Mouse (Mus musculus): ENCODE measurements around the gene Kcnmb3.

Kcnmb3 gene

GRCm38 (mm10) chr3:32495088-32495770 is 3.2 kb upstream of the Kcnmb3 start:
- DNase-seq (ENCODE audit: low read depth): no peak

GRCm38 (mm10) chr3:32494387-32495087 is 2.5 kb upstream of the Kcnmb3 start:
- DNase-seq (ENCODE audit: low read depth): no peak

GRCm38 (mm10) chr3:32490928-32491315 is 1.1 kb downstream of the Kcnmb3 start:
- no peak for DNase-seq (ENCODE audit: low read depth)

- no peak for DNase-seq (ENCODE audit: low read depth)
Observed at GRCm38 (mm10) chr3:32490076-32490927, 1.7 kb downstream of the Kcnmb3 start.

- no peak for DNase-seq (ENCODE audit: low read depth)
Observed at GRCm38 (mm10) chr3:32488172-32488571, 3.9 kb downstream of the Kcnmb3 start.

- no peak for DNase-seq (ENCODE audit: low read depth)
Observed at GRCm38 (mm10) chr3:32486543-32486942, 5.5 kb downstream of the Kcnmb3 start.

- no peak for DNase-seq (ENCODE audit: low read depth)
Observed at GRCm38 (mm10) chr3:32483035-32483434, 9.0 kb downstream of the Kcnmb3 start.

GRCm38 (mm10) chr3:32479961-32480360 is 12.1 kb downstream of the Kcnmb3 start:
- no peak for DNase-seq (ENCODE audit: low read depth)

- no peak for DNase-seq (ENCODE audit: low read depth)
Observed at GRCm38 (mm10) chr3:32473184-32473583, 18.8 kb downstream of the Kcnmb3 start.

- DNase-seq (ENCODE audit: low read depth): no peak
Observed at GRCm38 (mm10) chr3:32472191-32472900, 19.7 kb downstream of the Kcnmb3 start.

GRCm38 (mm10) chr3:32471098-32471497 is 20.9 kb downstream of the Kcnmb3 start:
- DNase-seq (ENCODE audit: low read depth): no peak

- no peak for DNase-seq (ENCODE audit: low read depth)
Observed at GRCm38 (mm10) chr3:32470449-32470848, 21.6 kb downstream of the Kcnmb3 start.

- DNase-seq (ENCODE audit: low read depth): no peak
Observed at GRCm38 (mm10) chr3:32468411-32468810, 23.6 kb downstream of the Kcnmb3 start.

- DNase-seq (ENCODE audit: low read depth): no peak
Observed at GRCm38 (mm10) chr3:32467321-32467720, 24.7 kb downstream of the Kcnmb3 start.

- peak; percentile 33 for DNase-seq (ENCODE audit: low read depth)
Observed at GRCm38 (mm10) chr3:32459777-32460176, 32.3 kb downstream of the Kcnmb3 start.

- DNase-seq (ENCODE audit: low read depth): no peak
Observed at GRCm38 (mm10) chr3:32454329-32455021, 37.6 kb downstream of the Kcnmb3 start.

GRCm38 (mm10) chr3:32441710-32442109 is 50.3 kb downstream of the Kcnmb3 start:
- no peak for DNase-seq (ENCODE audit: low read depth)

GRCm38 (mm10) chr3:32438716-32439115 is 53.3 kb downstream of the Kcnmb3 start:
- no peak for DNase-seq (ENCODE audit: low read depth)

- no peak for DNase-seq (ENCODE audit: low read depth)
Observed at GRCm38 (mm10) chr3:32437820-32438219, 54.2 kb downstream of the Kcnmb3 start.

- DNase-seq (ENCODE audit: low read depth): no peak
Observed at GRCm38 (mm10) chr3:32437297-32437696, 54.7 kb downstream of the Kcnmb3 start.

GRCm38 (mm10) chr3:32436101-32436500 is 55.9 kb downstream of the Kcnmb3 start:
- no peak for DNase-seq (ENCODE audit: low read depth)

Data from c-Kit-positive CD71-negative TER-119-negative erythroid progenitor cells, embryonic 14.5 days (primary cell).